In the genomic region with DNA sequence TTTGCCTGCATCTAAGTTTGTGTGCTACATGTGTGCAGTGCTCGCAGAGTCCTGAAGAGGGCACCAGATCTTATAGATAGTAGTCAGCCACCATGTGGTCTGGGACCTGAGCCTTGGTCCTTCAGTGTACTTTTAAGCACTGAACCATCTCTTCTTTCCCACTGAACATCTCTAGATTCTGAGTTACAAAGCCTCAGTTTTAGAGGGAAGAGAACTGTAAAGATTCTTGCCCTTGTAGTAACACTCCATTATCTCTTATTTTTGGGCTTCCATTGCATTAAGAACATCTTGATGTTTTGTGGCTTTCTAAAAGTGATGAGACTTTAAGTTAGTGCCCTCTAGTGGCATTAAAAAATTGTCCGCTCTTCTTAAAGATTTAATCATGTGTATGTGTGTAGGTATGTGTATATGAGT, we compare ENCODE assay signal across 8 mouse cellular contexts. TPM values are rescaled to one million over a fixed set of nuclear protein-coding genes. Genes with fewer than 3 reads are reported as not detected.
A peak's percentile ranks its signal among the peaks of the same experiment; 100 is the strongest.
DNase-seq lines count a peak whose midpoint lies in the region; ATAC-seq and TF ChIP-seq lines count a peak whose summit lies in the region.
"Had no signal": no experiment of that assay in that cellular context is flagged by ENCODE, and none has a peak within 500 bp of the region (broad histone marks: within the 10 kb centered on the region; RNA-seq: fewer than 3 reads in every experiment).

No protein-coding gene starts in this region.

- TF ChIP-seq EP300 in lung, postnatal 0 days (IDR thresholded peaks at IDR 0.05), result no peak

- peak; percentile 27 for TF ChIP-seq CTCF in E14TG2a.4 (conservative IDR thresholded peaks at IDR 0.05; ENCODE audit: low read length)
- TF ChIP-seq CTCF in lung, postnatal 0 days (IDR thresholded peaks at IDR 0.05), result peak; percentile 40; the same call in 1 of the 2 replicates

- no peaks in the 10 kb centered on the region for H3K4me1 ChIP-seq in E14TG2a.4 (replicated peaks; ENCODE audit: low read depth, low read length)
- H3K4me1 ChIP-seq in lung, postnatal 0 days (ENCODE audit: insufficient read depth, low read depth, low read length), result no peaks in the 10 kb centered on the region

- no peak overlapping the region for H3K27ac ChIP-seq in lung, postnatal 0 days (ENCODE audit: low read length)

- H3K9ac ChIP-seq in lung, postnatal 0 days (replicated peaks; ENCODE audit: low read depth), result no peak overlapping the region

- ATAC-seq in lung, postnatal 0 days, result no peak

- no peak overlapping the region for H3K4me2 ChIP-seq in lung, postnatal 0 days (replicated peaks; ENCODE audit: low read depth, low read length)

- no peaks in the 10 kb centered on the region for H3K9me3 ChIP-seq in E14TG2a.4 (ENCODE audit: low read length)
- no peaks in the 10 kb centered on the region for H3K9me3 ChIP-seq in lung, postnatal 0 days (ENCODE audit: low read length)

- WGBS in lung, postnatal 0 days, result 95% methylated on average over 2 of the region's 2 CpGs

- peak; percentile 26 for DNase-seq in left cerebral cortex, adult 11 months (ENCODE audit: low spot score)
- no peak for DNase-seq in left cerebral cortex, adult 18-20 months (ENCODE audit: low spot score in 2 of 2)
- DNase-seq in R1 (ENCODE audit: low read depth, low spot score), result peak; percentile 91
- peak; percentile 69 for DNase-seq in lung, postnatal 0 days (ENCODE audit: low spot score)
- DNase-seq in ovary, adult 18-20 months (ENCODE audit: low spot score), result no peak
- no peak for DNase-seq in layer of hippocampus, adult 9-10 months (ENCODE audit: low spot score)

- peaks cover 9% of the 10 kb centered on the region for H3K36me3 ChIP-seq in E14TG2a.4 (ENCODE audit: insufficient read depth, low read length)
- H3K36me3 ChIP-seq in lung, postnatal 0 days (ENCODE audit: insufficient read depth, low read length), result peaks cover 14% of the 10 kb centered on the region

- no peak overlapping the region for H3K4me3 ChIP-seq in E14TG2a.4 (replicated peaks; ENCODE audit: low read length)
- H3K4me3 ChIP-seq in lung, postnatal 0 days (ENCODE audit: low read depth, low read length), result no peak overlapping the region
- H3K4me3 ChIP-seq: erythroblast, embryonic 14.5 days had no signal

- no peaks in the 10 kb centered on the region for H3K27me3 ChIP-seq in E14TG2a.4 (ENCODE audit: insufficient read depth, low read length)
- no peaks in the 10 kb centered on the region for H3K27me3 ChIP-seq in lung, postnatal 0 days (replicated peaks; ENCODE audit: insufficient read depth, low read length)

RNA-seq across cellular contexts. Expression of a gene that starts 18.8 kb away (rescaled TPM):
- total RNA-seq in left cerebral cortex, adult 18-20 months (2021), result 10 to 100 TPM; 55.5 to 59.4 TPM
- polyA plus RNA-seq in lung, postnatal 0 days (2015; fragmentation: Nextera tagmentation; extraction: Ambion mirVana), result 26.7 and 30.2 TPM in 2 replicates

RNA-seq across cellular contexts. Expression of a gene that starts 19.1 kb away (rescaled TPM):
- total RNA-seq in left cerebral cortex, adult 18-20 months (2021), result 10 to 100 TPM; 49.9 to 57.7 TPM
- polyA plus RNA-seq in lung, postnatal 0 days (2015; fragmentation: Nextera tagmentation; extraction: Ambion mirVana), result 46.7 and 58.4 TPM in 2 replicates

RNA-seq across cellular contexts. Expression of a gene that starts 33.3 kb away (rescaled TPM):
- 100 to 1,000 TPM; 103 to 115 TPM for total RNA-seq in left cerebral cortex, adult 18-20 months (2021)
- polyA plus RNA-seq in lung, postnatal 0 days (2015; fragmentation: Nextera tagmentation; extraction: Ambion mirVana), result 64.6 and 68.9 TPM in 2 replicates

Comparison
In these comparisons a context has a peak if more than half of its experiments do, and no peak if none do; other contexts are left out.
1. DNase-seq: peak in left cerebral cortex, adult 11 months (single experiment), R1 (single experiment) and lung, postnatal 0 days (single experiment); none in left cerebral cortex, adult 18-20 months (0 of 2), ovary, adult 18-20 months (single experiment) and layer of hippocampus, adult 9-10 months (single experiment).